Mouse (Mus musculus) liver, embryonic 14.5 days (tissue): ENCODE measurements around the gene Gstp2.

Experiments
- CTCF ChIP-seq: IDR thresholded peaks from 2 replicates; pipeline ENCODE4 v1.5.1; 2016; ENCODE audit warnings: antibody characterized with exemption, low read depth, control low read depth
- EP300 ChIP-seq: IDR thresholded peaks from 2 replicates; pipeline ENCODE4 v1.6.1; 2016; ENCODE audit warnings: antibody characterized with exemption, low read depth

DNA sequence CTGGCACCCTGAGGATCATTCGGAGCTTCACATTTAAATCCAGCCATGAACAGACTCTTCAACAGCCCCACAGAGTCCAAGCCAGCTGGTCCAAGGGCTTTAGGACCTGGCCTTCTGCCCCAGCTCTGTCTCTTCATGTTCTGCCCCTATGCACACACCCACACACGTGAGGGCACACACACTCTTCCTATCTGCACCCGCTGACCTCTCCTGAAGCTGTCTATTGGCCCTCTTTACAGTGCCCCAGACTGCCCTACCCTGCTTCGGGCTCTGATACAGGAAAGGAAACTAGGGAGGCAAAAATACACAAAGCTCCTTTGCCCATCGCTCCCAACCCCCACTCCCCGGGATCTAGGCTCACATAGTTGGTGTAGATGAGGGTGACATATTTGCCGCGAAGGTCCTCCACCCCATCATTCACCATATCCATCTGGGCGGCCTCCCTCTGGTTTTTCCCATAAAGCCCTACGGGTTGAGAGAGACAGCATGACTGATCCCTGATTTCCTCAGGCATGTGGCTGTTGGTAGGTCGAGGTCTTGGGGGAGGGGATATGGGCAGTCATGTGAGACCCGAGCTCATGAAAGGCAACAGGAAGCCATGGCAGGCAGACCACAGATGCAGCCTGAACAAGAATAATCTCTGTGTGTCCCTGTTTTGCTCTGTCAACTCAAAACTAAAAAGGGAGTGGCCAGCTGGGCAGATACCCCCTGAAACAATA is 9.3 kb downstream of the Gstp2 start:
- TF ChIP-seq CTCF (no peak), EP300 (no peak)
